Mouse (Mus musculus): Measurements from ENCODE around the gene Gm10128.
"Not testable (repeated sequence)": the region's sequence is repeated elsewhere in the genome, so short reads cannot be mapped to it uniquely, and the experiment has no call there.

The Gm10128 gene

GRCm38 (mm10) chr14:7643872-7644271 is at the start of gene Gm10128:
Gene Gm10128, minus strand, starts transcription at chr14:7643972.
- DNase-seq = not testable (repeated sequence)

GRCm38 (mm10) chr14:7681170-7681569 is 37.4 kb upstream of the Gm10128 start:
- not testable (repeated sequence) for DNase-seq

DNA sequence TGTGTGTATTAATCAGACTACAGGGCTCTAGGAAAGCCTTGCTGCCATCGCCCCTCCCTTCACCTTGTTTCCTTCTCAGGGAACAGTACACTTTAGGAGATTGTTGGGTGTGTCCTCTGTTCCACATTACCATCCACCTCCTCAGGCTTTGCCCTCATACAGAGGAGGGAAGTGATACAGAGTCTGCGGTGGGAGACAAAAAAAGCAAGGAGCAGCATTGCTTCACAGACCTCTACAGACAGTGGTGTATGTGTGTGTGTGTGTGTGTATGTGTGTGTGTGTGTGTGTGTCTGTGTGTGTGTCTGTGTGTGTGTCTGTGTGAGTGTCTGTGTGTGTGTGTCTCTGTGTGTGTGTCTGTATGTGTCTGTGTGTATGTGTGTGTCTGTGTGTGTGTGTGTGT is 18.7 kb upstream of the Gm10128 start:
- not testable (repeated sequence) for DNase-seq

- not testable (repeated sequence) for DNase-seq
Observed at GRCm38 (mm10) chr14:7658101-7659074, 14.6 kb upstream of the Gm10128 start.

GRCm38 (mm10) chr14:7657456-7657855 is 13.7 kb upstream of the Gm10128 start:
- DNase-seq = not testable (repeated sequence)

DNA sequence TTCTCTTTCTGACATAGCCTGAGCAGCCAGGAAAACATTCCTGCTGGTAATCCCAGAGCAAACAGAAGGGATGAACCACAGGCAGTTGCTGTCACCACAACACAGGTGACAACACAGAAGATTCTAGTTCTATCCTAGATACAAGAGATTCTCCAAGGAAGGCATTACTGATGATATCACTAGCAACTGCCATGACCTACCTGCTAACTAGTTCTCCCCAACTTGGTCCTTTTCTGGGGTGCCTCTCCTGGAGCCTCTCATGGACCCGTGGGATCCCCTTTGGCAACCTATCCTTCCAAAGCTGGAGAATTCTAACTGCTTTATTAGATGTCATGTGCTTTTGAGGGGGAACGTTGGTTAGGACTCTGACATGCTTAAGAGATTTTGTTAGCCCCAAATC is 48.3 kb downstream of the Gm10128 start, which contains the start of gene Gm10338:
TSS of gene Gm10338 (minus strand) at position 101 of the 400 bp plus-strand sequence.
- DNase-seq = not testable (repeated sequence)

Measured in kidney, adult 11 months (tissue).